Mouse (Mus musculus): ENCODE measurements around the gene Ip6k3. TPM values are rescaled to one million over a fixed set of nuclear protein-coding genes. Genes with fewer than 3 reads are reported as not detected.

Gene Ip6k3
- polyA plus RNA-seq, 1 experiment: 29.7 TPM

DNA sequence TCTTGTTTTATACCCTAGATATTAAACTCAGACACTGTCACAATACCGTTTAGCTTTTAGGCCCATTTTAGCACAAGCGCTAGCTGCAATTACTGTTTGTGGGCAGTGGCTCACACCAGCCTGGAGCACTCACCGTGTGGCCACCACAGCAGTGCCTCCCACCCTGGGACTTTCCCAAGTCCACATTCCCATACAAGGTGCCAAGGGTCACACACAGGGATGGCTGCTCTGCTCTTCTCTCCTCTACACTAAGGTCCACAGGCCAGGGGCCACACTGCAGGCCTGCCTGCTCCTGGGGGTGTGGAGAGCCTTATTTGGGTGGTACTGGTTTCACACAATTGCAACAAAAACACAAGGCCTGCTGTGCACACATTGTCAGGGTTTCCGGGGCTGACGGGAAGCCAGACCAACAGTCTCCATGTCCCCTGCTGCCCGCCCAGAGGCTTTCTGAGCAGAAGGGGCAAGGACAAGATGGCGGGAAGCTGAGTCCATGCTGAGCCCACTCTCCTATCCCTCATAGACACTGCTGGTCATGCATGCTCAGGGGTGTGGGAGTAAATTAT is 43.7 kb downstream of the Ip6k3 start:
- no peak overlapping the region for H3K4me3 ChIP-seq
- TF ChIP-seq MYOG (IDR thresholded peaks at IDR 0.05; ENCODE audit: control insufficient read depth in 1 of 3, insufficient read depth in 1 of 3, insufficient read length in 2 of 3, low read depth in 2 of 3): no peak
- no peaks in the 10 kb centered on the region for H3K27me3 ChIP-seq (ENCODE audit: control insufficient read depth, insufficient read depth, insufficient read length)
- peaks cover 19% of the 10 kb centered on the region for H3K36me3 ChIP-seq (ENCODE audit: control insufficient read depth, insufficient read depth)
- H3ac ChIP-seq (ENCODE audit: control insufficient read depth, insufficient read length): no peak overlapping the region
- peaks cover 16% of the 10 kb centered on the region for H3K79me2 ChIP-seq (ENCODE audit: control insufficient read depth, insufficient read depth)
- H3K4me2 ChIP-seq (ENCODE audit: low read depth): no peak overlapping the region

DNA sequence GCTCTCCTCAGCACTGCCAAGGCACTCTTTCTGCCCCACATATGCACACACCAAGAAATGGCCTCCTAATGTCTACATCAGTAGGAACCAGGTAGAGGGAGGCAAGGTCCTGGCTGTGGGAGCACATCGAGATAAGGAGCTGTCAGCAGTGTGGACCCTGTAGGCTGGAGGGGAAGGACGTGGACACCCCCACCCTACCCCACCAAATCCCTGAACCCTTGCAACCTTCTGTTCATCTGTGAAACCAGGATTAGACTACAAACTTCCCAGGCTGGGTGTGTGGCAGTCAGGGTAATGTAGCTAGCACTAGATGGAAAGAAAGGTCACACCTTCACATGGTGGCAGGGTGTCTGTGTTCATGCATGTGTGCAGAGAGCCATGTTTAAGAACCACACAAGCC is 44.5 kb downstream of the Ip6k3 start:
- no peak overlapping the region for H3K4me2 ChIP-seq (ENCODE audit: low read depth)
- peaks cover 8% of the 10 kb centered on the region for H3K79me2 ChIP-seq (ENCODE audit: control insufficient read depth, insufficient read depth)
- TF ChIP-seq MYOG (IDR thresholded peaks at IDR 0.05; ENCODE audit: control insufficient read depth in 1 of 3, insufficient read depth in 1 of 3, insufficient read length in 2 of 3, low read depth in 2 of 3) (no peak), TCF3 (IDR thresholded peaks at IDR 0.05; ENCODE audit: insufficient read length, low read depth) (no peak), E2F4 (IDR thresholded peaks at IDR 0.05; ENCODE audit: insufficient read depth) (no peak), MYOD1 (IDR thresholded peaks at IDR 0.05; ENCODE audit: control insufficient read depth in 1 of 3, insufficient read length in 2 of 3, low read depth in 2 of 3) (no peak), TCF12 (IDR thresholded peaks at IDR 0.05; ENCODE audit: insufficient read depth, poor library complexity, severe bottlenecking) (no peak), REST (IDR thresholded peaks at IDR 0.05; ENCODE audit: insufficient read depth, insufficient read length) (no peak), SRF (IDR thresholded peaks at IDR 0.05; ENCODE audit: control insufficient read depth, insufficient read length, low read depth) (no peak), MAX (IDR thresholded peaks at IDR 0.05; ENCODE audit: low read depth) (no peak), POLR2A (IDR thresholded peaks at IDR 0.05; ENCODE audit: insufficient read length, low read depth) (no peak), USF1 (IDR thresholded peaks at IDR 0.05; ENCODE audit: low read depth) (no peak)
- no peak overlapping the region for H3K4me3 ChIP-seq
- no peaks in the 10 kb centered on the region for H3K27me3 ChIP-seq (ENCODE audit: control insufficient read depth, insufficient read depth, insufficient read length)
- peaks cover 20% of the 10 kb centered on the region for H3K36me3 ChIP-seq (ENCODE audit: control insufficient read depth, insufficient read depth)
- H3ac ChIP-seq (ENCODE audit: control insufficient read depth, insufficient read length): no peak overlapping the region

DNA sequence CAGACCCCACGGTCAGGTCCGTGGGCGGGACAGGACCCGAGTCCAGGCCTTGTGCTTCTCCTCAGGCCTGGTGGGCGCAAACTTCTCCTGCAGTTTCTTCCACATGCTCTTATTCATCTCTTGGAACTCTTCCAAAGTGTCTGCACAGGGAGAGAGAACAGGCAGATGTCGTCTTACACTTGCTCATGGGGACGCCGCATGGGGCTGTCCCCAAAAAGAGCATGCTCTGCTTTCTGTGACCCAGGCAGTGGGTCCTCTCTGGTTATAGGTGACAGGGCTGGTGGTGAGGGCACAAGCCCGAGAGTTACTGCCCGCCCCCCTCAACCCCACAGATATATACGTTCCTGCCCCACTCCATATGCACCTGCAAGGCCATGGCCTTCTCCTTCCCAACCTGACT is 44.9 kb downstream of the Ip6k3 start:
- H3K36me3 ChIP-seq (ENCODE audit: control insufficient read depth, insufficient read depth): peaks cover 24% of the 10 kb centered on the region
- H3K79me2 ChIP-seq (ENCODE audit: control insufficient read depth, insufficient read depth): peaks cover 4% of the 10 kb centered on the region

DNA sequence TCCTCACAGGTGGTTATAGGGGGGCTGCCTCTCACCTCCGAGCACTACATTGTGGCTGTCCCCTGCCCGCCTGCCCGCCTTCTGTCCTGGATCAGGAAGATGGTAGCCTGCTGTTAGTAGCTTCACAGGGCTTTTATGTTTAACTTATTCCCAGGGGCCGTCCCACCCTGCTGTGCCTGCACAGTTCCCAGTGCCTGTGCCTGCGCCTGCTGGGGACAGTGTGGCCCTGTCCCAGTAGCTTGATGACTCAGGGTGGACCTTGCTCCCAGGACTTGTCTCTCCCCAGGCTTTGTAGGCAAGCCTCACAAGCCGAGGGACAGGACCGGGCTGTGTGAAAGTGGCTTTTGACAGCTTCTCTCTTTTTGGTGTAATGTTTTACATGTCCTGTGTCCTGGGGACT is 45.8 kb downstream of the Ip6k3 start:
- peaks cover 4% of the 10 kb centered on the region for H3K79me2 ChIP-seq (ENCODE audit: control insufficient read depth, insufficient read depth)
- H3K4me3 ChIP-seq: no peak overlapping the region
- TF ChIP-seq SRF (IDR thresholded peaks at IDR 0.05; ENCODE audit: control insufficient read depth, insufficient read length, low read depth): no peak
- TF ChIP-seq TCF3 (IDR thresholded peaks at IDR 0.05; ENCODE audit: insufficient read length, low read depth): no peak
- no peak for TF ChIP-seq USF1 (IDR thresholded peaks at IDR 0.05; ENCODE audit: low read depth)
- no peak for TF ChIP-seq CEBPB (IDR thresholded peaks at IDR 0.05; ENCODE audit: insufficient read depth, poor library complexity, severe bottlenecking)
- TF ChIP-seq POLR2A (IDR thresholded peaks at IDR 0.05; ENCODE audit: insufficient read length, low read depth): no peak
- TF ChIP-seq E2F4 (IDR thresholded peaks at IDR 0.05; ENCODE audit: insufficient read depth): no peak
- TF ChIP-seq TCF12 (IDR thresholded peaks at IDR 0.05; ENCODE audit: insufficient read depth, poor library complexity, severe bottlenecking): no peak
- TF ChIP-seq MAX (IDR thresholded peaks at IDR 0.05; ENCODE audit: low read depth): no peak
- TF ChIP-seq MYOG (IDR thresholded peaks at IDR 0.05; ENCODE audit: control insufficient read depth in 1 of 3, insufficient read depth in 1 of 3, insufficient read length in 2 of 3, low read depth in 2 of 3): no peak
- no peak for TF ChIP-seq REST (IDR thresholded peaks at IDR 0.05; ENCODE audit: insufficient read depth, insufficient read length)
- no peak for TF ChIP-seq MYOD1 (IDR thresholded peaks at IDR 0.05; ENCODE audit: control insufficient read depth in 1 of 3, insufficient read length in 2 of 3, low read depth in 2 of 3)
- no peak for TF ChIP-seq POLR2AphosphoS2 (IDR thresholded peaks at IDR 0.05; ENCODE audit: insufficient read length, low read depth)
- H3K4me2 ChIP-seq (ENCODE audit: low read depth): no peak overlapping the region
- H3K36me3 ChIP-seq (ENCODE audit: control insufficient read depth, insufficient read depth): peaks cover 24% of the 10 kb centered on the region
- H3ac ChIP-seq (ENCODE audit: control insufficient read depth, insufficient read length): no peak overlapping the region
- no peaks in the 10 kb centered on the region for H3K27me3 ChIP-seq (ENCODE audit: control insufficient read depth, insufficient read depth, insufficient read length)

More for the DNA sequence above, 44.9 kb downstream of the Ip6k3 start:
- no peak overlapping the region for H3K4me3 ChIP-seq
- H3ac ChIP-seq (ENCODE audit: control insufficient read depth, insufficient read length): no peak overlapping the region
- no peaks in the 10 kb centered on the region for H3K27me3 ChIP-seq (ENCODE audit: control insufficient read depth, insufficient read depth, insufficient read length)
- no peak overlapping the region for H3K4me2 ChIP-seq (ENCODE audit: low read depth)
- TF ChIP-seq USF1 (IDR thresholded peaks at IDR 0.05; ENCODE audit: low read depth): no peak

DNA sequence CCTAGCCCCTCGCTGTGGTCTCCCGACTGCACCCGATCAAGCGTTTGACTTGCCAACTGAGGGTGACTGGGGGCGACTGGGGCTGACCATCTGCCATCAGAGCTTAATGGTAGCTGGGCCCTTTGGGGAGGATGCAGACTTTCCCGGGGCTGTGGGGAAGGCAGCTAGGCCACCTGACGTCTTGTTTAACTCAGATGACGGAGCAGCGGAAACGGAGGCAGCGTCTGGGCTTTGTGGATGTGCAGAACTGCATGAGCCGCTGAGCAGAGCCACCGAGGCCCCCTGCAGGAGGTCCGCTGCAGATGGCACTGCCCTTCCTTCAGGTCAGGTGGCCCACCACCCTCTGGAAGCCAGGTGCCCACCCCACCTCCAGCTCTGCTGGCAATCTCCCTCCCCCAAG is 46.3 kb downstream of the Ip6k3 start:
- Histone ChIP-seq H3K36me3 (ENCODE audit: control insufficient read depth, insufficient read depth) (peaks cover 24% of the 10 kb centered on the region), H3K4me2 (ENCODE audit: low read depth) (no peak overlapping the region), H3K27me3 (ENCODE audit: control insufficient read depth, insufficient read depth, insufficient read length) (no peaks in the 10 kb centered on the region), H3K79me2 (ENCODE audit: control insufficient read depth, insufficient read depth) (peaks cover 4% of the 10 kb centered on the region), H3K4me3 (no peak overlapping the region), H3ac (ENCODE audit: control insufficient read depth, insufficient read length) (no peak overlapping the region)
- no peak for TF ChIP-seq REST (IDR thresholded peaks at IDR 0.05; ENCODE audit: insufficient read depth, insufficient read length)
- no peak for TF ChIP-seq USF1 (IDR thresholded peaks at IDR 0.05; ENCODE audit: low read depth)
- TF ChIP-seq CEBPB (IDR thresholded peaks at IDR 0.05; ENCODE audit: insufficient read depth, poor library complexity, severe bottlenecking): no peak
- TF ChIP-seq TCF3 (IDR thresholded peaks at IDR 0.05; ENCODE audit: insufficient read length, low read depth): no peak
- TF ChIP-seq MAX (IDR thresholded peaks at IDR 0.05; ENCODE audit: low read depth): no peak

All from myocyte (in vitro differentiated cells).